Mouse (Mus musculus): ENCODE measurements around the gene Adh1. TPM values are rescaled to one million over a fixed set of nuclear protein-coding genes. Genes with fewer than 3 reads are reported as not detected.

Adh1 gene
- total and polyA plus RNA-seq, 2 experiments from 2014 or later: 10.8 to 73.9 TPM

- H3K36me3 ChIP-seq (replicated peaks; ENCODE audit: control insufficient read depth, insufficient read depth, low read length): no peaks in the 10 kb centered on the region
- DNase-seq (ENCODE audit: low spot score): peak; percentile 48
- H3K4me1 ChIP-seq (ENCODE audit: control insufficient read depth, insufficient read depth): no peaks in the 10 kb centered on the region
- H3K27ac ChIP-seq (ENCODE audit: low read depth): no peak overlapping the region
- no peak overlapping the region for H3K4me2 ChIP-seq (ENCODE audit: low read depth, low read length)
- WGBS: 28% methylated on average over 3 of the region's 3 CpGs
- ATAC-seq (ENCODE audit: insufficient read depth, low read depth): peak; percentile 71
- H3K4me3 ChIP-seq (ENCODE audit: low read depth, low read length): no peak overlapping the region
- no peak overlapping the region for H3K9ac ChIP-seq (replicated peaks; ENCODE audit: low read depth, low read length)
- H3K27me3 ChIP-seq (ENCODE audit: control insufficient read depth, insufficient read depth, low read length): no peaks in the 10 kb centered on the region
- TF ChIP-seq CTCF (IDR thresholded peaks at IDR 0.05; ENCODE audit: low read depth) (no peak), EP300 (IDR thresholded peaks at IDR 0.05; ENCODE audit: low read depth) (no peak)
- H3K9me3 ChIP-seq (replicated peaks; ENCODE audit: control insufficient read depth, low read length): no peaks in the 10 kb centered on the region
These were observed 75.4 kb downstream of the Adh1 start for GRCm38 (mm10) chr3:138336104-138336754.

Other genes starting within 250 kb of the Adh1 start
- 30.8 and 32.5 TPM in 2 replicates for gene 1110002E22Rik, start 195.9 kb upstream of the Adh1 start, total RNA-seq (2014; rRNA removed; ENCODE audit: low replicate concordance)
- 12.2 and 13.3 TPM in 2 replicates for gene 1110002E22Rik, start 195.9 kb upstream of the Adh1 start, polyA plus RNA-seq (2015; fragmentation: Nextera tagmentation; extraction: Ambion mirVana)
- gene Gm5105, start 193.6 kb upstream of the Adh1 start, total RNA-seq (2014; rRNA removed; ENCODE audit: low replicate concordance): 0.11 and 1.4 TPM in 2 replicates
- 0.41 and 0.64 TPM in 2 replicates for gene Gm5105, start 193.6 kb upstream of the Adh1 start, polyA plus RNA-seq (2015; fragmentation: Nextera tagmentation; extraction: Ambion mirVana)
- 3.7 TPM in 2 replicates for gene Trmt10a, start 117.5 kb upstream of the Adh1 start, total RNA-seq (2014; rRNA removed; ENCODE audit: low replicate concordance)
- gene Trmt10a, start 117.5 kb upstream of the Adh1 start, polyA plus RNA-seq (2015; fragmentation: Nextera tagmentation; extraction: Ambion mirVana): 5.3 and 5.4 TPM in 2 replicates
- gene Mttp, start 116.0 kb upstream of the Adh1 start, total RNA-seq (2014; rRNA removed; ENCODE audit: low replicate concordance): 1.5 and 3.9 TPM in 2 replicates
- gene Mttp, start 116.0 kb upstream of the Adh1 start, polyA plus RNA-seq (2015; fragmentation: Nextera tagmentation; extraction: Ambion mirVana): 5.9 and 6.2 TPM in 2 replicates
- not detected in 2 replicates for gene 4930579F01Rik, start 67.2 kb upstream of the Adh1 start, total RNA-seq (2014; rRNA removed; ENCODE audit: low replicate concordance)
- not detected in 2 replicates for gene 4930579F01Rik, start 67.2 kb upstream of the Adh1 start, polyA plus RNA-seq (2015; fragmentation: Nextera tagmentation; extraction: Ambion mirVana)
- gene Adh7, start 43.2 kb upstream of the Adh1 start, total RNA-seq (2014; rRNA removed; ENCODE audit: low replicate concordance): not detected in 2 replicates
- gene Adh7, start 43.2 kb upstream of the Adh1 start, polyA plus RNA-seq (2015; fragmentation: Nextera tagmentation; extraction: Ambion mirVana): 0.51 TPM in 1 of 2 replicates, not detected in the other
- not detected in 2 replicates for gene Adh6a, start 52.3 kb downstream of the Adh1 start, total RNA-seq (2014; rRNA removed; ENCODE audit: low replicate concordance)
- gene Adh6a, start 52.3 kb downstream of the Adh1 start, polyA plus RNA-seq (2015; fragmentation: Nextera tagmentation; extraction: Ambion mirVana): not detected in 2 replicates
- 1.7 TPM in 1 of 2 replicates, not detected in the other for gene Adh6b, start 80.8 kb downstream of the Adh1 start, total RNA-seq (2014; rRNA removed; ENCODE audit: low replicate concordance)
- 2.8 and 3.2 TPM in 2 replicates for gene Adh6b, start 80.8 kb downstream of the Adh1 start, polyA plus RNA-seq (2015; fragmentation: Nextera tagmentation; extraction: Ambion mirVana)
- gene Adh4, start 154.5 kb downstream of the Adh1 start, total RNA-seq (2014; rRNA removed; ENCODE audit: low replicate concordance): not detected in 2 replicates
- gene Adh4, start 154.5 kb downstream of the Adh1 start, polyA plus RNA-seq (2015; fragmentation: Nextera tagmentation; extraction: Ambion mirVana): not detected in 2 replicates
- 115 and 137 TPM in 2 replicates for gene Adh5, start 182.1 kb downstream of the Adh1 start, total RNA-seq (2014; rRNA removed; ENCODE audit: low replicate concordance)
- gene Adh5, start 182.1 kb downstream of the Adh1 start, polyA plus RNA-seq (2015; fragmentation: Nextera tagmentation; extraction: Ambion mirVana): 169 and 170 TPM in 2 replicates
- gene Metap1, start 228.5 kb downstream of the Adh1 start, total RNA-seq (2014; rRNA removed; ENCODE audit: low replicate concordance): 26.0 and 66.0 TPM in 2 replicates
- gene Metap1, start 228.5 kb downstream of the Adh1 start, polyA plus RNA-seq (2015; fragmentation: Nextera tagmentation; extraction: Ambion mirVana): 31.4 and 33.3 TPM in 2 replicates

All from heart, postnatal 0 days (tissue).